Mouse (Mus musculus) limb, embryonic 12.5 days (tissue): ENCODE data around the gene Tmem88. TPM values are rescaled to one million over a fixed set of nuclear protein-coding genes. Genes with fewer than 3 reads are reported as not detected.

ENCODE experiments used
- polyA plus RNA-seq: library from polyadenylated mRNA; unstranded; fragments of >200 nt; fragmentation: Nextera tagmentation; extraction: Ambion mirVana; gene quantifications from 2 replicates; pipeline ENCODE4 v1.2.1, GENCODE M21; 2016

Gene Tmem88
- polyA plus RNA-seq, 1 experiment from 2014 or later: 25.4 TPM

Other genes starting within 250 kb of the Tmem88 start
- 0.08 TPM in 1 of 2 replicates, not detected in the other for gene Alox12b, start 241.2 kb downstream of the Tmem88 start, polyA plus RNA-seq
- 0.08 TPM in 1 of 2 replicates, not detected in the other for gene Alox8, start 200.4 kb downstream of the Tmem88 start, polyA plus RNA-seq
- 0.08 TPM in 1 of 2 replicates, not detected in the other for gene Gucy2e, start 161.2 kb downstream of the Tmem88 start, polyA plus RNA-seq
- gene Cntrob, start 74.5 kb downstream of the Tmem88 start, polyA plus RNA-seq: 36.0 and 37.2 TPM in 2 replicates
- gene Trappc1, start 74.3 kb downstream of the Tmem88 start, polyA plus RNA-seq: 136 and 151 TPM in 2 replicates
- 1.9 and 2.5 TPM in 2 replicates for gene Kcnab3, start 72.0 kb downstream of the Tmem88 start, polyA plus RNA-seq
- 23.7 and 28.2 TPM in 2 replicates for gene Rnf227, start 57.8 kb downstream of the Tmem88 start, polyA plus RNA-seq
- 121 and 124 TPM in 2 replicates for gene Chd3, start 28.8 kb downstream of the Tmem88 start, polyA plus RNA-seq
- 126 and 136 TPM in 2 replicates for gene Naa38, start 2.7 kb downstream of the Tmem88 start, polyA plus RNA-seq
- gene Cyb5d1, start 2.6 kb downstream of the Tmem88 start, polyA plus RNA-seq: 42.5 and 42.6 TPM in 2 replicates
- 45.4 and 49.1 TPM in 2 replicates for gene Kdm6b, start 15.4 kb upstream of the Tmem88 start, polyA plus RNA-seq
- gene Dnah2, start 150.9 kb upstream of the Tmem88 start, polyA plus RNA-seq: 1.9 and 3.3 TPM in 2 replicates
- gene Efnb3, start 162.0 kb upstream of the Tmem88 start, polyA plus RNA-seq: 53.3 and 54.3 TPM in 2 replicates
- gene Wrap53, start 182.0 kb upstream of the Tmem88 start, polyA plus RNA-seq: 35.8 and 39.0 TPM in 2 replicates
- 175 and 180 TPM in 2 replicates for gene Trp53, start 182.1 kb upstream of the Tmem88 start, polyA plus RNA-seq
- gene Atp1b2, start 207.7 kb upstream of the Tmem88 start, polyA plus RNA-seq: 3.0 and 4.8 TPM in 2 replicates
- not detected in 2 replicates for gene Shbg, start 219.7 kb upstream of the Tmem88 start, polyA plus RNA-seq
- gene Sat2, start 223.8 kb upstream of the Tmem88 start, polyA plus RNA-seq: 24.3 and 25.8 TPM in 2 replicates
- 56.0 and 63.9 TPM in 2 replicates for gene Fxr2, start 234.8 kb upstream of the Tmem88 start, polyA plus RNA-seq